Mouse (Mus musculus) heart, embryonic 14.5 days (tissue): Measurements from ENCODE around the gene Fhad1. TPM values are rescaled to one million over a fixed set of nuclear protein-coding genes. Genes with fewer than 3 reads are reported as not detected.
A peak's percentile ranks its signal among the peaks of the same experiment; 100 is the strongest.

Experiments used
- ATAC-seq: fragments of 200-750 bp; cut with Nextera tagmentation; 2 replicates; pipeline ENCODE4 v1.8.0; 2017; ENCODE audit warnings: low read depth, moderate TSS enrichment; ENCODE audit not compliant: insufficient number of reproducible peaks, insufficient read depth, low FRiP score
- H3K27ac ChIP-seq, 2 experiments: fragments of 200-500 bp in 1 of 2; fragments of 300-500 bp in 1 of 2; sonication (generic) in 1 of 2; replicated peaks in 1 of 2; 2 replicates each; pipeline ENCODE4 v1.5.1; 2012 to 2014; ENCODE audit warnings: low read depth in 2 of 2, low read length in 2 of 2, control low read depth in 1 of 2, mild to moderate bottlenecking in 1 of 2, mixed read lengths in 1 of 2; ENCODE audit not compliant: control insufficient read depth in 1 of 2, insufficient read depth in 1 of 2
- H3K27me3 ChIP-seq: fragments of 300-500 bp; sonication (generic); 2 replicates; pipeline ENCODE4 v1.6.1; 2014; ENCODE audit warnings: mild to moderate bottlenecking, low read length, control low read depth; ENCODE audit not compliant: control insufficient read depth, insufficient read depth
- H3K36me3 ChIP-seq: fragments of 300-500 bp; sonication (generic); 2 replicates; pipeline ENCODE4 v1.6.1; 2014; ENCODE audit warnings: mild to moderate bottlenecking, control low read depth, low read length, mixed read lengths; ENCODE audit not compliant: control insufficient read depth, insufficient read depth
- H3K4me1 ChIP-seq, 2 experiments: fragments of 200-500 bp in 1 of 2; fragments of 300-500 bp in 1 of 2; sonication (generic) in 1 of 2; 2 replicates each; pipeline ENCODE4 v1.6.1; 2012 to 2014; ENCODE audit warnings: low read length in 2 of 2, control low read depth in 1 of 2, mixed read lengths in 1 of 2; ENCODE audit not compliant: control insufficient read depth in 2 of 2, insufficient read depth in 2 of 2
- H3K4me2 ChIP-seq: fragments of 300-500 bp; sonication (generic); 2 replicates; pipeline ENCODE4 v1.6.1; 2014; ENCODE audit warnings: mild to moderate bottlenecking, low read length
- H3K4me3 ChIP-seq, 2 experiments: fragments of 200-500 bp in 1 of 2; fragments of 300-500 bp in 1 of 2; sonication (generic) in 1 of 2; 2 replicates each; pipeline ENCODE4 v1.5.1; 2012 to 2014; ENCODE audit warnings: low read length in 2 of 2, mild to moderate bottlenecking in 2 of 2, control low read depth in 1 of 2, low read depth in 1 of 2, moderate library complexity in 1 of 2; ENCODE audit not compliant: control insufficient read depth in 1 of 2, insufficient read depth in 1 of 2
- H3K9ac ChIP-seq: fragments of 300-500 bp; sonication (generic); 2 replicates; pipeline ENCODE4 v1.6.1; 2014; ENCODE audit warnings: mild to moderate bottlenecking, low read length
- H3K9me3 ChIP-seq: fragments of 300-500 bp; sonication (generic); 2 replicates; pipeline ENCODE4 v1.6.1; 2016; ENCODE audit warnings: low read length, control low read depth; ENCODE audit not compliant: control insufficient read depth
- WGBS: fragments of 180-500 bp; shearing (Covaris S2); extraction: QIAGEN DNeasy Blood & Tissue Kit; methylation state at CpG from one replicate; pipeline ENCODE4 v1.1.7; 2014; 5-methylcytosine and 5-hydroxymethylcytosine counted together
- polyA plus RNA-seq: library from polyadenylated mRNA; unstranded; fragments of >200 nt; fragmentation: Nextera tagmentation; extraction: Ambion mirVana; gene quantifications from 2 replicates; pipeline ENCODE4 v1.2.1, GENCODE M21; 2014

The Fhad1 gene
- polyA plus RNA-seq, 1 experiment from 2014 or later = 3.3 TPM

DNA sequence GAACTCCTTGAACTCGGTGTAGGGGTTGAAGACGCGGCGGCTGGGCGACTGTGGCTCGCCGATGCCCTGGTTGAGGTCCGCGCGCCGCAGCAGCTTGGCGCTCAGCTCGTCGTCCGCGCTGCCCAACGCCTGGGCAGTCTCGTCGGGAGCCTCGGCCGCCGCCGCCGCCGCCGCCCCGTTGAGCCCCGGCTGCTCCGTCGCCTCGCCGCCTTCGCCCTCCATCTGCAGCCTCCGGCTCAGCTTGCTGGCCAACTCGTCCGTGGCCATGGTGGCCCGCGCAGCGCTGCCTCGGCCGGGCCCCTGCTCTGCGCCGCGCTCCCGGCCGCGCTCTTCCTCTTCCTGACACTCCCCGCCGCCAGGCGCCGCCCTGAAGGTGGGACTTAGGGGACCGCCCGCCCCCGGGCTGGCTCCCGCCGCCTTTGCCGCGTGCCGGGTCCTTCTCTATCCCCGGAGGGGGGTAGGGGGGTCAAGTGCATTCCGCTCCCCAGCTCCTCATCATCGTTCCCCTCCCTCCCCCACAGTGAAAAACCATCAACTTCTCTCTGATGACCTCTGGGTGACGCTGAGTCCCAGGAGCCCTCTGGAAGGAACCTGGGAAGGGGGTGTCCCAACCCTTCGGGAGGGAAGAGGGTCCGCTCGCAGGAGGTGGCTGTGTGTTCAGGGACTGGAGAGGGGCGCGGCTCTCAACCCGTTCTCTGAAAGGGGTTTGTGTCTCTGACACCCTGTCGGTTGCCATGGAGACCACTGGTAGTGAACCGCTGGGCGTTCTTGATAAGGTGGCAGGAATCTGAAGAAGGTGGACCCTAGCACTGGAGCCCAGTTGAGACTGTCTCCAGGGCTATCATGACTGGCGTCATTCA, 140.1 kb downstream of the Fhad1 start, which contains the start of gene Efhd2:
Gene Efhd2 (minus strand): TSS at position 320 of the 860 bp plus-strand sequence.
- WGBS = under 1% methylated on average over 71 of the region's 73 CpGs
- no peaks in the 10 kb centered on the region for H3K9me3 ChIP-seq
- peak within 1 kb of the TSS; percentile 99 for H3K4me2 ChIP-seq
- H3K27me3 ChIP-seq = no peaks in the 10 kb centered on the region
- ATAC-seq = peak; percentile 82
- peaks cover 18% of the 10 kb centered on the region for H3K36me3 ChIP-seq
- H3K9ac ChIP-seq = peak within 1 kb of the TSS; percentile 90
- peak within 1 kb of the TSS; percentile 77 to 80 for H3K4me3 ChIP-seq
- peak within 1 kb of the TSS; percentile 36 to 78 for H3K27ac ChIP-seq
- H3K4me1 ChIP-seq = peaks cover 39 to 54% of the 10 kb centered on the region in 2 experiments

DNA sequence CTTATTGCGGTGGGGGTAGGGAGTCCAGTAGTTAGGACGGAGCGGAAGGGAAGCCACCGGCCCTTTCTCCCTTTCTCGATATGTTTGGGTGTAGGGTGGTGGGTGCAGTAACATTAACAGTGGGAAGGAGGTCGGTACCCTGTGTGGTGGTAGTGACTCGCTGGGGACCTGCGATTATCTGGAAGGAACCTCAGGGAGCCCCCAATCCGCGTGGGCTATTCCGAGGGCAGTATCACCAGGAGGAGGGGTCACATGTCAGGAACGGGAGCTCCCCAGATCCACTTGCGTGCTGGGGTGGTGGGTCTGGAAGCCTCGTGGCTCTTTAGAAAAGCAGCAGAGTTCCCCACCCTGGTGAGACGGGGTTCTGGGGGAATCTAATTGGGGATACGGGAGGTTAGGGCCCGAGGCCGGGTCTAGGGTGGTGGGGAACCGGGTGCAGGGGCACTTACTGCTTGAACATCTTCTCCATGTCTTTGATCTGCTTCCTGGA, 140.7 kb downstream of the Fhad1 start:
- ATAC-seq = no peak; the same call in 1 of the 2 replicates
- Histone ChIP-seq H3K4me3 (peak overlapping the region; percentile 77 to 80), H3K9ac (peak overlapping the region; percentile 90), H3K36me3 (peaks cover 21% of the 10 kb centered on the region), H3K27me3 (no peaks in the 10 kb centered on the region), H3K9me3 (no peaks in the 10 kb centered on the region), H3K27ac (peak overlapping the region in 1 of 2 experiments; percentile 78; a peak in 2 of 4 replicates), H3K4me2 (peak overlapping the region; percentile 99), H3K4me1 (peaks cover 40 to 58% of the 10 kb centered on the region in 2 experiments)
- under 1% methylated on average over 19 of the region's 19 CpGs for WGBS

DNA sequence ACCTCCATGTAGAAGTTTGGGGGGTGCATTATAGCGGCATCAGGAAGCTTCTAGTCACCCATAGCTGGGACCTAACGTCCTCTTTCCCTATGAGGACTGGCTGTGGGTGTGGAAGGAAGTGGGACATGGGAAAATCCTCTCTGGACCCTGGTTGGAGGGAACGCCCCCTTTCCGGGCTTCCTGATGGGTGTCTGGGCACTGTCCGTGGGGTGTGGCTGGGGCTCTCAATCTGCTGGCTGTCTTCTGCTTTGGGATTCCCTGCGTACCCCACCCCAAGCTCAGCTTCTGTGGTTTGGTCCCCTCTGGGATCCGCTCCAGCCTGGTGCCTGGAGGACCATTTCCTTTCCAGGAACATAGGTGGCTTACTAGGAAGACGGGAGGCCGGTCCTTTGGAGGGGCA, 141.9 kb downstream of the Fhad1 start:
- 48% methylated on average over 9 of the region's 9 CpGs for WGBS

DNA sequence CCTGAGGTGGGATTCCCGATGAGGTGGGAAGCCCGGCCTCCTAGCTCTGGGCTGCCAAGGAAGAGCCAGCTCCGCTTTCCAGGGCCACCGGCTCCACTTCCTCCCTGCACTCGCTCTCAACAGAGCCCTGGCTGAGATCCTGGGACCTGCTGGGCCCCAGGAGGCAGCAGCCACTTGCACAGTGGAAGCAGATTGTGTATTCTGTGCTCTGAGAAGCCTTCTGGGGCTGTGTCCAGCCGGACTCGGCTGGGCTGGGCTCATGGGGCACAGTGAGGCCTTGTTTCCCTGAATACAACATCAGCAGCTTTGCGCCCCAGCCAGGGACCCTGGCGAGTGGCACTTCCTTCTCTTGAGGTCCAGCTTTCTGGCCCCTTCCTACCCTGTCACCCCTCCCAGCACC, 143.0 kb downstream of the Fhad1 start:
- 37% methylated on average over 9 of the region's 9 CpGs for WGBS
- H3K4me1 ChIP-seq = peaks cover 53 to 74% of the 10 kb centered on the region in 2 experiments

More for the DNA sequence above, 141.9 kb downstream of the Fhad1 start:
- Histone ChIP-seq H3K27me3 (no peaks in the 10 kb centered on the region), H3K4me3 (peak overlapping the region; percentile 77 to 80), H3K27ac (0 out of 4 replicates have a peak overlapping the region, but pooled peaks of 1 of the 2 experiments have one; percentile 71), H3K36me3 (peaks cover 25% of the 10 kb centered on the region), H3K4me2 (peak overlapping the region; percentile 99), H3K9me3 (no peaks in the 10 kb centered on the region), H3K9ac (peak overlapping the region; percentile 90), H3K4me1 (peaks cover 43 to 64% of the 10 kb centered on the region in 2 experiments)
- no peak for ATAC-seq

DNA sequence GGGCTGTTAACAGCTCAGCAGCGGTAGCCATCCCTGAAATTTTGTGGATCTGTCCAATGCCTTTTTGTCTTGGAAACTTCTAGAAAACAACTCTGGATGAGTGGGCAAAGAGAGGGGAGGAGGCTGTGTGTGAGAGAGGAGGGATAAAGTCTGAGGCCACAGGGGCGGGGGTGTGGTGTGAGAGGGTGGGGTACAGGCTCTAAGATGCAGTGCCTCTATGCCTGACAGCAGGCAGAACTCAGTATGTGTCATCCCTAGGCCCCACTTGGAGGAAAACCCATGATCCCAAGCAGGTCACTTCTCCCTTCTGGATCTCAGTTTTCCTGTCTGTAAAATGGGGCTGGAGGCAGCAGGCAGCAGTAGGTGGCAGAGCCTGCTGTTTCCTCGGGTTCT, 143.6 kb downstream of the Fhad1 start:
- Histone ChIP-seq H3K4me1 (peaks cover 59 to 80% of the 10 kb centered on the region in 2 experiments), H3K36me3 (peaks cover 25% of the 10 kb centered on the region), H3K27me3 (no peaks in the 10 kb centered on the region), H3K9me3 (no peaks in the 10 kb centered on the region), H3K4me2 (0 out of 2 replicates have a peak overlapping the region, but pooled peaks have one; percentile 99), H3K4me3 (0 out of 4 replicates have a peak overlapping the region, but pooled peaks of 1 of the 2 experiments have one; percentile 80), H3K9ac (no peak overlapping the region; the same call in 1 of the 2 replicates), H3K27ac (peak overlapping the region in 1 of 2 experiments; percentile 71; a peak in 3 of 4 replicates)
- ATAC-seq = no peak
- WGBS = 85% methylated on average over 3 of the region's 3 CpGs

More for the DNA sequence above, 143.0 kb downstream of the Fhad1 start:
- H3K36me3 ChIP-seq = peaks cover 25% of the 10 kb centered on the region
- no peak for ATAC-seq
- no peaks in the 10 kb centered on the region for H3K9me3 ChIP-seq
- peak overlapping the region; percentile 90 for H3K9ac ChIP-seq
- peak overlapping the region; percentile 77 to 80 for H3K4me3 ChIP-seq
- H3K27ac ChIP-seq = peak overlapping the region; percentile 36 to 71; a peak in 3 of 4 replicates
- H3K4me2 ChIP-seq = peak overlapping the region; percentile 99
- H3K27me3 ChIP-seq = no peaks in the 10 kb centered on the region

DNA sequence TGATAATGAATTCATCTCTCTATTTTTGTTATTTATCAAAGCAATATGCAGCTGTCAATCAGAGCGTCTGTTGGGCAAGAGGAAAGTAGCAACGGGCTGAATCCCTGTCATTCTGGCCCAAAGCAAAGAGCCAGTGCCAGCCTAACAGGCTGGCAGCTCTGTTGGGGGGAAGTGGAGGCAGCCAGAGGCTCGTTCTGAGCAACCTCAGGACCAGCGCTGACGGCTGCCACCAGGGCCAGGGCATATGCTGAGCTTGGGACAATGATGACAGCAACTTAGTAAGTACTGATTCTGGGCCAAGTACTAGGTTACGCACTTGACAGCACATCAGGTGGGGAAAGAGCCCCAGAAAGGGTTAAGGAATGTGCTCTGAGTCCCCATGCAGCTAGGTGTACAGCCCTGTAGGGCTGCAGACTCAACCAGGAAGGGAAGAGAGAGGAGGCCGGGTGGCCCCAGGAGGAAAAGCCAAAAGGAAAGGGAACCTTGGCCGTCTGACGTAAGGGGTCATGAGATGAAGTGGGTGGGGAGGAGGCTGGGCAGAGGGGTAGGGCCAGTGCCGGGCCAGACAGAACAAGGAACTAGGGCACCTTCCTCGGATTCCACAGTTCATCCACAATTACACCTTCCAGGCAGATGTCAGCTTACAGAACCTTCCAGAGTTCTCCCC, 144.1 kb downstream of the Fhad1 start:
- H3K9me3 ChIP-seq = no peaks in the 10 kb centered on the region
- ATAC-seq = no peak
- H3K27me3 ChIP-seq = no peaks in the 10 kb centered on the region
- H3K4me3 ChIP-seq = no peak overlapping the region
- H3K4me1 ChIP-seq = peaks cover 63 to 84% of the 10 kb centered on the region in 2 experiments
- H3K9ac ChIP-seq = no peak overlapping the region
- no peak overlapping the region for H3K4me2 ChIP-seq
- 65% methylated on average over 11 of the region's 11 CpGs for WGBS
- H3K27ac ChIP-seq = no peak overlapping the region
- peaks cover 25% of the 10 kb centered on the region for H3K36me3 ChIP-seq
